In the genomic region with DNA sequence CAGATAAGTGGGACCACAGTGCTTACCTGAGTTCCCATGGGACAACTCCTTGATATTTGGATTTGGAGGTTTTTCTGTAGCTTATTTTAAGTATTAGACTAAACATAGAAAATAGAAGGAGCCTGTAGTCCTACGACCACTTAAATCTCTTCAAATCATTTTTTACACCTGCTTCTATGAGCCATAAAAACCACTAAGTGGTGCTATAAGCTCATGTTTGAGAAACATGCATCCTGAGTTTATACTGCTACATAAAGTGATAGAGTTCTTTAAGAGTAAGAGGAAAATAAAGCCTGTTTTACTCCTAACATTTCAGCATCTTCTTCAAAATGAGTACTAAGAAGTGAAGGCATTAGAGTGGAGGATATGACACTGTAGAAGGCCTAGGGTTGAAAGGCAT, we compare ENCODE assay signal across 1 mouse cellular context.
TF ChIP-seq lines count a peak whose summit lies in the region.

No protein-coding gene starts in this region.

TF ChIP-seq in MEL, 35 proteins besides CTCF, POLR2A, EP300 and RAD21 (continued from another document):
- TF ChIP-seq ZMIZ1 (IDR thresholded peaks at IDR 0.05; ENCODE audit: low read depth, low read length) (no peak), KAT2A (conservative IDR thresholded peaks at IDR 0.05; ENCODE audit: low read depth, low read length) (no peak), CHD1 (IDR thresholded peaks at IDR 0.05; ENCODE audit: low read depth, low read length) (no peak), ELF1 (IDR thresholded peaks at IDR 0.05; ENCODE audit: low read depth, low read length) (no peak), USF1 (IDR thresholded peaks at IDR 0.05; ENCODE audit: low read depth, low read length) (no peak), JUND (IDR thresholded peaks at IDR 0.05; ENCODE audit: low read depth, low read length) (no peak), MAZ (IDR thresholded peaks at IDR 0.05; ENCODE audit: low read depth, low read length) (no peak)
